ENCODE assay signal across 8 mouse cellular contexts in the genomic region with DNA sequence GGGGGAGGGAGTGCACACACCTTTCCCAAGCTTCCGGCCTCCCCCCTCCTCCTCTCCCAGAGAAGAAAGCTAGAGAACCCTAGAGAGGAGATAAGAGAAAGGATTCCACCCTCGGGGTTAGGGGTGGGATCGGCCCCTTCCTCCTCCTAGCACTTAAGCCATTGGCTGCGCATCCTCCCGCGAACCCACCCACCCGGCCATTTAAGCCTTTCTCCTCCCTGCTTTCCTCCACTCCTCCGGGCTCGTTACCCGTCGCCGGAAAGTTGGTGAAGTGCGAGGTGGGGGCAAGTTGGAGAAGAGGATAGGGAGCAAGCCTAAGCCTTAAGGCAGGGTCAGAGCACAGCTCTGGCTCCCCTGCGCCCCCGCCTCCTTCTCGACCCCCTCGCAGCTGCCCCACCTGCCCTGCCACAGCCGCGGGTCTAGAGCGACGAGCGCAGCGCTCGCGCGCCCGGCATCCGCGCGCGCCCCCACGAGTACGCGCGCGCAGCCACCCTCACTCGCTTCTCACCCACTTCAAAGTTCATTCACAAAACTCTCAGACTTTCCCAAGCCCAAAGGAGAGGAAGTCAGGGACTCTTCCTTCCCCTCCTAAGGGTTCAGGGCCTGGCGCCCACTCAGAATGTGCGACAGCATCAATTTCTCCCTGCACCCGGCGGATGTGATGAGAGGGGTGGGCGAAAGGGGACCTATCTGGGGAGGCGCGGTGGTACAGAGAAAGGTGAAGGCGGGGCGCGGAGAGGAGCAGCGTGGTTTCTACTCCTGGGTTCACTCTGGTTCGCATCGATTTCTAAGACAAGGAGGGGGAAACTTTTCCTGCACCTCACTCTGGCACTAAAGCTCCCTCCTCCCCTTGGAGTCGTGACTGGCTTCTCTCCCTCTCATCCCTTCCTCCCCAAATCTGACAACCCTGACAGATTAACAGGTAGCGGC. TPM values are rescaled to one million over a fixed set of nuclear protein-coding genes. Genes with fewer than 3 reads are reported as not detected.
DNase-seq lines count a peak whose midpoint lies in the region; ATAC-seq and TF ChIP-seq lines count a peak whose summit lies in the region.

No protein-coding gene starts in this region.

- H3K79me2 ChIP-seq in myocyte (ENCODE audit: control insufficient read depth, insufficient read depth), result peaks cover 41% of the 10 kb centered on the region

- DNase-seq in 3134 (ENCODE audit: extremely low read depth, insufficient read length, low spot score), result peak; percentile 92
- DNase-seq in adrenal gland, postnatal 14 days, result peak; percentile 86
- DNase-seq in embryonic facial prominence, embryonic 11.5 days (ENCODE audit: low spot score), result peak; percentile 91
- peak; percentile 97 for DNase-seq in heart, embryonic 10.5 days (ENCODE audit: low spot score)
- peak; percentile 88 for DNase-seq in liver, embryonic 11.5 days (ENCODE audit: low spot score)
- DNase-seq in splenic B cell, adult 2 months (ENCODE audit: low read depth, low spot score), result peak; percentile 80

- H3K4me1 ChIP-seq in embryonic facial prominence, embryonic 11.5 days (ENCODE audit: control insufficient read depth, insufficient read depth, low read length), result no peaks in the 10 kb centered on the region
- 0 out of 2 replicates have a peak, but pooled peaks cover 14% of the 10 kb centered on the region for H3K4me1 ChIP-seq in heart, embryonic 10.5 days
- H3K4me1 ChIP-seq in kidney, embryonic 14.5 days (ENCODE audit: control insufficient read depth, insufficient read depth, low read length), result peaks cover 11% of the 10 kb centered on the region
- H3K4me1 ChIP-seq in liver, embryonic 11.5 days (replicated peaks; ENCODE audit: control insufficient read depth, insufficient read depth, low read length), result peaks cover 5% of the 10 kb centered on the region

- H3ac ChIP-seq in myocyte (ENCODE audit: control insufficient read depth, insufficient read length), result peak overlapping the region; percentile 94

- H3K9me3 ChIP-seq in embryonic facial prominence, embryonic 11.5 days (replicated peaks; ENCODE audit: control insufficient read depth, low read length), result no peaks in the 10 kb centered on the region
- H3K9me3 ChIP-seq in heart, embryonic 10.5 days, result no peaks in the 10 kb centered on the region
- no peaks in the 10 kb centered on the region for H3K9me3 ChIP-seq in kidney, embryonic 14.5 days (ENCODE audit: control insufficient read depth, low read length)
- no peaks in the 10 kb centered on the region for H3K9me3 ChIP-seq in liver, embryonic 11.5 days (ENCODE audit: control insufficient read depth, low read length)

- peak; percentile 78 for ATAC-seq in embryonic facial prominence, embryonic 11.5 days (replicated peaks; ENCODE audit: insufficient number of reproducible peaks, low FRiP score, low TSS enrichment, low read depth)
- ATAC-seq in kidney, embryonic 14.5 days (ENCODE audit: low FRiP score, low TSS enrichment), result peak; percentile 86
- peak; percentile 78 for ATAC-seq in liver, embryonic 11.5 days (replicated peaks; ENCODE audit: low FRiP score)

- no peaks in the 10 kb centered on the region for H3K27me3 ChIP-seq in embryonic facial prominence, embryonic 11.5 days (ENCODE audit: control insufficient read depth, insufficient read depth, low read length)
- H3K27me3 ChIP-seq in heart, embryonic 10.5 days (ENCODE audit: insufficient read depth, poor library complexity, severe bottlenecking), result no peaks in the 10 kb centered on the region
- H3K27me3 ChIP-seq in kidney, embryonic 14.5 days (ENCODE audit: control insufficient read depth, insufficient read depth, low read length), result no peaks in the 10 kb centered on the region
- H3K27me3 ChIP-seq in liver, embryonic 11.5 days (replicated peaks; ENCODE audit: control insufficient read depth, insufficient read depth, low read length), result no peaks in the 10 kb centered on the region
- H3K27me3 ChIP-seq in myocyte (ENCODE audit: control insufficient read depth, insufficient read depth, insufficient read length), result no peaks in the 10 kb centered on the region
- H3K27me3 ChIP-seq in splenic B cell, adult 2 months (ENCODE audit: control insufficient read depth, insufficient read depth, low read length, poor library complexity, severe bottlenecking), result no peaks in the 10 kb centered on the region

- H3K9ac ChIP-seq in embryonic facial prominence, embryonic 11.5 days (replicated peaks; ENCODE audit: low read length), result peak overlapping the region; percentile 97
- H3K9ac ChIP-seq in kidney, embryonic 14.5 days (ENCODE audit: low read depth, low read length), result peak overlapping the region; percentile 94
- H3K9ac ChIP-seq in liver, embryonic 11.5 days (ENCODE audit: low read depth, low read length), result peak overlapping the region; percentile 66

- TF ChIP-seq POLR2A in myocyte (IDR thresholded peaks at IDR 0.05; ENCODE audit: insufficient read length, low read depth), result peak; percentile 80

- WGBS in embryonic facial prominence, embryonic 11.5 days, result under 1% methylated on average over 52 of the region's 52 CpGs
- WGBS in heart, embryonic 10.5 days, result under 1% methylated on average over 52 of the region's 52 CpGs
- WGBS in kidney, embryonic 14.5 days, result 1% methylated on average over 50 of the region's 52 CpGs
- under 1% methylated on average over 51 of the region's 52 CpGs for WGBS in liver, embryonic 11.5 days

- H3K36me3 ChIP-seq in embryonic facial prominence, embryonic 11.5 days (replicated peaks; ENCODE audit: control insufficient read depth, insufficient read depth, low read depth, low read length), result no peaks in the 10 kb centered on the region
- no peaks in the 10 kb centered on the region for H3K36me3 ChIP-seq in heart, embryonic 10.5 days
- H3K36me3 ChIP-seq in kidney, embryonic 14.5 days (ENCODE audit: control insufficient read depth, insufficient read depth, low read length), result no peaks in the 10 kb centered on the region
- no peaks in the 10 kb centered on the region for H3K36me3 ChIP-seq in liver, embryonic 11.5 days (ENCODE audit: control insufficient read depth, insufficient read depth, low read length)
- H3K36me3 ChIP-seq in myocyte (ENCODE audit: control insufficient read depth, insufficient read depth), result no peaks in the 10 kb centered on the region
- H3K36me3 ChIP-seq in splenic B cell, adult 2 months (ENCODE audit: control insufficient read depth, insufficient read depth, low read length, poor library complexity, severe bottlenecking), result no peaks in the 10 kb centered on the region

- H3K27ac ChIP-seq in embryonic facial prominence, embryonic 11.5 days (replicated peaks; ENCODE audit: low read depth, low read length), result peak overlapping the region; percentile 99
- H3K27ac ChIP-seq in heart, embryonic 10.5 days, result peak overlapping the region; percentile 97
- peak overlapping the region; percentile 99 for H3K27ac ChIP-seq in kidney, embryonic 14.5 days (ENCODE audit: low read depth, low read length)
- peak overlapping the region; percentile 91 for H3K27ac ChIP-seq in liver, embryonic 11.5 days (ENCODE audit: low read depth, low read length)

- H3K4me2 ChIP-seq in embryonic facial prominence, embryonic 11.5 days (ENCODE audit: low read depth, low read length), result peak overlapping the region; percentile 90
- H3K4me2 ChIP-seq in kidney, embryonic 14.5 days (replicated peaks; ENCODE audit: low read depth, low read length), result peak overlapping the region; percentile 84
- peak overlapping the region; percentile 93 for H3K4me2 ChIP-seq in liver, embryonic 11.5 days
- peak overlapping the region; percentile 88 for H3K4me2 ChIP-seq in myocyte (ENCODE audit: low read depth)

- peak overlapping the region; percentile 86 for H3K4me3 ChIP-seq in embryonic facial prominence, embryonic 11.5 days (ENCODE audit: low read depth, low read length)
- H3K4me3 ChIP-seq in heart, embryonic 10.5 days, result peak overlapping the region; percentile 92
- H3K4me3 ChIP-seq in kidney, embryonic 14.5 days (ENCODE audit: low read length), result peak overlapping the region; percentile 88
- H3K4me3 ChIP-seq in liver, embryonic 11.5 days (ENCODE audit: low read depth, low read length), result peak overlapping the region; percentile 66
- H3K4me3 ChIP-seq in myocyte, result peak overlapping the region; percentile 97

TF ChIP-seq in myocyte, 11 proteins besides CTCF, POLR2A, EP300 and RAD21:
- TF ChIP-seq MYOD1 (IDR thresholded peaks at IDR 0.05; ENCODE audit: control insufficient read depth in 1 of 3, insufficient read length in 2 of 3, low read depth in 2 of 3), result peak in 1 of 3 experiments; percentile 66
- TF ChIP-seq POLR2AphosphoS2 (IDR thresholded peaks at IDR 0.05; ENCODE audit: insufficient read length, low read depth), result peak; percentile 92
- no peak for TF ChIP-seq REST (IDR thresholded peaks at IDR 0.05; ENCODE audit: insufficient read depth, insufficient read length)
- TF ChIP-seq MYOG (IDR thresholded peaks at IDR 0.05; ENCODE audit: control insufficient read depth in 1 of 3, insufficient read depth in 1 of 3, insufficient read length in 2 of 3, low read depth in 2 of 3), result peak in 2 of 3 experiments; percentile 44 to 74

RNA-seq across cellular contexts. Expression of a gene that starts 2.0 kb away (rescaled TPM):
- 8.8 and 10.2 TPM in 2 replicates for total RNA-seq in adrenal gland, postnatal 14 days (2021)
- 4.4 TPM in 2 replicates for polyA plus RNA-seq in embryonic facial prominence, embryonic 11.5 days (2014; fragmentation: Nextera tagmentation; extraction: Ambion mirVana)
- 2.3 and 3.6 TPM in 2 replicates for polyA plus RNA-seq in heart, embryonic 10.5 days (2016; fragmentation: Nextera tagmentation; extraction: Ambion mirVana)
- 8.4 and 9.4 TPM in 2 replicates for polyA plus RNA-seq in kidney, embryonic 14.5 days (2014; fragmentation: Nextera tagmentation; extraction: Ambion mirVana)
- 2.9 and 3.1 TPM in 2 replicates for polyA plus RNA-seq in liver, embryonic 11.5 days (2014; fragmentation: Nextera tagmentation; extraction: Ambion mirVana)
- polyA plus RNA-seq in myocyte (2012; fragmentation: generic; extraction: Trizol), result 3.1 TPM

Comparison
In these comparisons a context has a peak if more than half of its experiments do, and no peak if none do; other contexts are left out.
1. Peak in every context shown above with its lines: DNase-seq, ATAC-seq, H3K4me3 ChIP-seq and H3K27ac ChIP-seq.